Mouse (Mus musculus) left cerebral cortex, adult 9 months (tissue): ENCODE measurements around the gene Sema3b.
"Not testable (repeated sequence)": the region's sequence is repeated elsewhere in the genome, so short reads cannot be mapped to it uniquely, and the experiment has no call there.

Experiments
- DNase-seq, 2 experiments: peaks; one replicate each; pipeline ENCODE4 v3.0.0; 2022; ENCODE audit warnings: low spot score in 2 of 2

Sema3b gene

GRCm38 (mm10) chr9:107590058-107590772 is 18.8 kb downstream of the Sema3b start:
- DNase-seq = no peak

GRCm38 (mm10) chr9:107587833-107588639 is 21.0 kb downstream of the Sema3b start:
- DNase-seq = no peak

GRCm38 (mm10) chr9:107586974-107587832 is 21.8 kb downstream of the Sema3b start, which contains the start of gene Ifrd2:
Gene Ifrd2 (plus strand): TSS chr9:107587642.
- peak; percentile 98 to 99 for DNase-seq

GRCm38 (mm10) chr9:107586504-107586903 is 22.5 kb downstream of the Sema3b start:
- DNase-seq = no peak

GRCm38 (mm10) chr9:107583174-107583573 is 25.9 kb downstream of the Sema3b start:
- no peak for DNase-seq

- DNase-seq = no peak
Measured at GRCm38 (mm10) chr9:107582509-107583062, 26.4 kb downstream of the Sema3b start.

- DNase-seq = no peak
Measured at GRCm38 (mm10) chr9:107581584-107581983, 27.4 kb downstream of the Sema3b start.

GRCm38 (mm10) chr9:107580501-107581317 is 28.3 kb downstream of the Sema3b start, which contains the start of gene Hyal3:
Gene Hyal3 (plus strand): TSS chr9:107580818.
- peak; percentile 81 to 90 for DNase-seq

- no peak for DNase-seq
Measured at GRCm38 (mm10) chr9:107579023-107579900, 29.8 kb downstream of the Sema3b start.

GRCm38 (mm10) chr9:107578587-107578986 is 30.4 kb downstream of the Sema3b start, which contains the start of gene Naa80:
Gene Naa80 (plus strand): TSS chr9:107578887.
- DNase-seq = no peak

- DNase-seq = no peak
Measured at GRCm38 (mm10) chr9:107577871-107578270, 31.2 kb downstream of the Sema3b start.

- no peak for DNase-seq
Measured at GRCm38 (mm10) chr9:107576357-107577107, 32.5 kb downstream of the Sema3b start, which contains the start of gene Hyal1. Gene Hyal1 (plus strand): TSS chr9:107576927.

- no peak for DNase-seq
Measured at GRCm38 (mm10) chr9:107575579-107576356, 33.3 kb downstream of the Sema3b start.

- DNase-seq = not testable (repeated sequence)
Measured at GRCm38 (mm10) chr9:107573774-107574173, 35.3 kb downstream of the Sema3b start.

- no peak for DNase-seq
Measured at GRCm38 (mm10) chr9:107572327-107572662, 36.7 kb downstream of the Sema3b start.

- no peak for DNase-seq
Measured at GRCm38 (mm10) chr9:107571534-107572326, 37.3 kb downstream of the Sema3b start.

GRCm38 (mm10) chr9:107570845-107571244 is 38.2 kb downstream of the Sema3b start:
- DNase-seq = no peak
